Mouse (Mus musculus) midbrain, embryonic 15.5 days (tissue): ENCODE results near the gene Psmb7. TPM values are rescaled to one million over a fixed set of nuclear protein-coding genes. Genes with fewer than 3 reads are reported as not detected.

Experiments used
- ATAC-seq: fragments of 200-750 bp; cut with Nextera tagmentation; replicated peaks from 2 replicates; pipeline ENCODE4 v1.8.0; 2017; ENCODE audit warnings: moderate TSS enrichment
- H3K27ac ChIP-seq: fragments of 300-500 bp; sonication (generic); 2 replicates; pipeline ENCODE4 v1.5.1; 2015; ENCODE audit warnings: mild to moderate bottlenecking, inconsistent platforms
- H3K27me3 ChIP-seq: fragments of 300-500 bp; sonication (generic); replicated peaks from 2 replicates; pipeline ENCODE4 v1.6.1; 2015; ENCODE audit warnings: inconsistent platforms
- H3K36me3 ChIP-seq: fragments of 300-500 bp; sonication (generic); replicated peaks from 2 replicates; pipeline ENCODE4 v1.6.1; 2015; ENCODE audit warnings: inconsistent platforms
- H3K4me1 ChIP-seq: fragments of 300-500 bp; sonication (generic); 2 replicates; pipeline ENCODE4 v1.6.1; 2015; ENCODE audit warnings: inconsistent platforms
- H3K4me2 ChIP-seq: fragments of 300-500 bp; sonication (generic); 2 replicates; pipeline ENCODE4 v1.6.1; 2015; ENCODE audit warnings: inconsistent platforms, mild to moderate bottlenecking, moderate library complexity
- H3K4me3 ChIP-seq: fragments of 300-500 bp; sonication (generic); 2 replicates; pipeline ENCODE4 v1.5.1; 2015; ENCODE audit warnings: mild to moderate bottlenecking, inconsistent platforms
- H3K9ac ChIP-seq: fragments of 300-500 bp; sonication (generic); 2 replicates; pipeline ENCODE4 v1.6.1; 2015; ENCODE audit warnings: mild to moderate bottlenecking, inconsistent platforms
- H3K9me3 ChIP-seq: fragments of 300-500 bp; sonication (generic); 2 replicates; pipeline ENCODE4 v1.6.1; 2016; ENCODE audit warnings: inconsistent platforms
- WGBS: fragments of 180-500 bp; shearing (Covaris S2); methylation state at CpG from one replicate; pipeline ENCODE4 v1.1.7; 2015; ENCODE audit warnings: mixed read lengths; 5-methylcytosine and 5-hydroxymethylcytosine counted together
- polyA plus RNA-seq: library from polyadenylated mRNA; unstranded; fragments of >200 nt; fragmentation: Nextera tagmentation; extraction: Ambion mirVana; gene quantifications from 2 replicates; pipeline ENCODE4 v1.2.1, GENCODE M21; 2015

Psmb7 gene
- polyA plus RNA-seq, 1 experiment from 2014 or later = 260 TPM

- H3K27me3 ChIP-seq = no peaks in the 10 kb centered on the region
- 84% methylated on average over 2 of the region's 2 CpGs for WGBS
- H3K36me3 ChIP-seq = no peaks in the 10 kb centered on the region
- no peak overlapping the region for H3K4me3 ChIP-seq
- H3K9me3 ChIP-seq = no peaks in the 10 kb centered on the region
- no peak overlapping the region for H3K4me2 ChIP-seq
- no peak overlapping the region for H3K9ac ChIP-seq
- H3K27ac ChIP-seq = peak overlapping the region; percentile 58; the same call in 1 of the 2 replicates
- ATAC-seq = no peak
- H3K4me1 ChIP-seq = peaks cover 31% of the 10 kb centered on the region
Measured at GRCm38 (mm10) chr2:38610161-38610560, 33.7 kb downstream of the Psmb7 start.

DNA sequence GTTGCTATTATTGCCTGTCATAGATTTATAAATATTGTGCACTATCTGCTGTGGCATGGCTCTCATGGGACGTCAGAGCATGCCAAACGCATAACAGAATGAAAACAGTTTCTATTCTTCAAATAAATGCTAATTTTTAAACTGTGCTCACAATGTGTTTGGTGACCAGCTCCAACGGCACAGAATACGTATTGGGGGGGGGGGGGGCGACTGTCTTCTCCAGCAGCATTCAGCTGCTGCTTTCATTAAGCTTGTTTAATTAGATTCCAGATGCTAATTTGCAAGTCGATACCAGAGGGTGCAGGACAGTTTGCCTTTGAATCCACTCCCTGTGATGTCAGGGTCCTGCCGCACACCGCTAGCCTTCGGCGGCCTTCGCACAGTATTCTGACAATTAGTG is 34.6 kb downstream of the Psmb7 start:
- Histone ChIP-seq H3K4me1 (peaks cover 22% of the 10 kb centered on the region), H3K4me2 (no peak overlapping the region), H3K9ac (no peak overlapping the region), H3K27me3 (no peaks in the 10 kb centered on the region), H3K36me3 (no peaks in the 10 kb centered on the region), H3K27ac (peak overlapping the region; percentile 58), H3K9me3 (no peaks in the 10 kb centered on the region), H3K4me3 (no peak overlapping the region)
- peak; percentile 80 for ATAC-seq
- 26% methylated on average over 11 of the region's 11 CpGs for WGBS

DNA sequence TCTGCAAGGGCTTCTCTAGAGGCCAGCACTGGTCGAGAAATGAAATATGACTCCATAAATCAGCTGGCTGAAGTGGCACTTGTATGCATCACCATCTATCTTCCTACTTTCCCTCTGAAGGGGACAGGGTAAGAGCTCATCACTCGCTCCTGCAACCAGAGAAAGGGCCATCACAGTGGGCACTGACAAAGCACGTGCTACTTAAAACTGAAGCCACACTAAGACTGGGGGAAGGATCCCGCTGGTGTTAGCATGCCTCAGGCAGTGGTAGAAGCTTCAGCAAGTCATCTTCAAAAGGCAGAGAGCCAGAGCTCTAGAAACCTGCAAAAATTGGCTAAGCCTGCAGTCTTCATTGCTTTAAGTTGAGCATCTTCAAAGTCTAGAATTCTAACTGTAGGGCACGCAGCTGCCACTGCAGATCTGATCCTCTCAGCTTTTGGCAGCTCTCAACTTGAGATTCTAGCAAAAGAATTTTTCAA is 35.0 kb downstream of the Psmb7 start:
- H3K4me2 ChIP-seq = no peak overlapping the region
- no peaks in the 10 kb centered on the region for H3K9me3 ChIP-seq
- ATAC-seq = peak; percentile 68
- no peak overlapping the region for H3K4me3 ChIP-seq
- peak overlapping the region; percentile 58 for H3K27ac ChIP-seq
- H3K9ac ChIP-seq = no peak overlapping the region
- H3K27me3 ChIP-seq = no peaks in the 10 kb centered on the region
- H3K4me1 ChIP-seq = peaks cover 18% of the 10 kb centered on the region
- 47% methylated on average over 5 of the region's 5 CpGs for WGBS
- no peaks in the 10 kb centered on the region for H3K36me3 ChIP-seq

DNA sequence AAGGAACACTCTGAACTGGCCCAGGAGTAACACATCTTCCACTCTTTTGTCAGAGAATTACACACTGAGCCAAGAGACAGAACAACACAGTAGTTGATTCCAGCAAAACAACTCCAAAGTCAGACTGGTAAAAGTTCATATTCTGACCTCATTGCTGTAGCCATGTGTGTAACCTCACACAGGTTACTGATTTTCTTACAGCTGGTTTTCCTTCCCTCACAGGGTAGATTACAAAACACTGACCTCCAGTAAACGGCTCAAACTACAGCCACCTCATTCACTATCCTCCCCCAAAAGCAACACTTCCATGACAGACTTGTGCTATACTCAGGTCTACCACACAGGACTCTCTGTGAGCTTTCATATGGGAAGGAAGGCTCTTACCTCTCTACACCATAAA is 36.2 kb downstream of the Psmb7 start:
- H3K36me3 ChIP-seq = no peaks in the 10 kb centered on the region
- H3K4me3 ChIP-seq = no peak overlapping the region
- no peak overlapping the region for H3K4me2 ChIP-seq
- WGBS = 75% methylated on average over 1 of the region's 1 CpGs
- no peaks in the 10 kb centered on the region for H3K9me3 ChIP-seq
- peaks cover 16% of the 10 kb centered on the region for H3K4me1 ChIP-seq
- ATAC-seq = no peak
- H3K9ac ChIP-seq = no peak overlapping the region
- H3K27me3 ChIP-seq = no peaks in the 10 kb centered on the region
- H3K27ac ChIP-seq = no peak overlapping the region

DNA sequence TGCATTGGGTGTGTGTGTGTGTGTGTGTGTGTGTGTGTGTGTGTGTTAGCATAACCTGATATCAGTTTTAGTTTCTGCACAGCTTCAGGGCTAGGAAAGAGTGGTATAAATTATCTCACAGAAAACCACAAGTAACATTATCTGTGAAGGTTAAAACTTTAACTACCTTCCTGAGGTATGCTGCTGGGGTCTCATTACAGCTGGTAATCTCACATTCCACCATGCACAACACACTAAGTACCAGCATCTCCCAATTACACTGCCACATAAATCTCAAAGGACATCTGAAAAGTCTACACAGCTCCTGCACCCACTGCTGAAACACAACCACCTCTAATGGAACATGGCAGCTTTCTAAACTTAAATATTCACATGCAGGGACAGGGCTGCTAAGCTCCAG is 43.0 kb downstream of the Psmb7 start:
- H3K9me3 ChIP-seq = no peaks in the 10 kb centered on the region
- ATAC-seq = no peak
- H3K4me3 ChIP-seq = no peak overlapping the region
- H3K27me3 ChIP-seq = no peaks in the 10 kb centered on the region
- H3K4me2 ChIP-seq = no peak overlapping the region
- H3K27ac ChIP-seq = no peak overlapping the region
- H3K36me3 ChIP-seq = no peaks in the 10 kb centered on the region
- H3K4me1 ChIP-seq = peaks cover 2% of the 10 kb centered on the region; the same call in 1 of the 2 replicates
- H3K9ac ChIP-seq = no peak overlapping the region

DNA sequence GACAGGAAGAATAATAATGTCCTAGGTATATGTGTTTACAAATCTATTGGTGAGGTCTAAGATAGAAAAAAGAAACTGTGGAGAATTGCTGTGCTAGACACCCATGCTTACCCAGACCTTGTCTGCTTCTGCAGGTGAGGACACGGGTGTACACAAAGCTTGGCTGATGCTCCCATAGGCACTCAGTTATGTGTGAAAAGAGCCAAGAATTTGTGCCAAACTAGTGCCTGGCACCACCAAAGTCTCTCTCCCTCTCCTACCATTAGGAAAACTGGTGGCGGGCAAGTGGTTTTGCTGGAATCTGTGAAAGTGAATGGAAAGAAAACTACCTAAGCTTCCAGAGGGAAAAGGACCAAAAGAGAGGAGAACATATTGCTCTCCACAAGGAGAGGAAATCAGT is 45.5 kb downstream of the Psmb7 start:
- no peaks in the 10 kb centered on the region for H3K36me3 ChIP-seq
- H3K9ac ChIP-seq = no peak overlapping the region
- WGBS = 94% methylated on average over 2 of the region's 2 CpGs
- H3K4me1 ChIP-seq = peaks cover 17% of the 10 kb centered on the region
- H3K27ac ChIP-seq = no peak overlapping the region
- H3K27me3 ChIP-seq = no peaks in the 10 kb centered on the region
- no peaks in the 10 kb centered on the region for H3K9me3 ChIP-seq
- H3K4me3 ChIP-seq = no peak overlapping the region
- ATAC-seq = no peak
- H3K4me2 ChIP-seq = no peak overlapping the region

- H3K4me2 ChIP-seq = no peak overlapping the region
- ATAC-seq = no peak
- no peaks in the 10 kb centered on the region for H3K9me3 ChIP-seq
- no peak overlapping the region for H3K4me3 ChIP-seq
- no peak overlapping the region for H3K9ac ChIP-seq
- peaks cover 17% of the 10 kb centered on the region for H3K4me1 ChIP-seq
- H3K27me3 ChIP-seq = no peaks in the 10 kb centered on the region
- H3K27ac ChIP-seq = no peak overlapping the region
- H3K36me3 ChIP-seq = no peaks in the 10 kb centered on the region
- 97% methylated on average over 1 of the region's 1 CpGs for WGBS
Measured at GRCm38 (mm10) chr2:38597896-38598295, 46.0 kb downstream of the Psmb7 start.

GRCm38 (mm10) chr2:38594874-38595273 is 49.0 kb downstream of the Psmb7 start:
- H3K4me3 ChIP-seq = no peak overlapping the region
- no peak overlapping the region for H3K27ac ChIP-seq
- no peaks in the 10 kb centered on the region for H3K36me3 ChIP-seq
- peaks cover 27% of the 10 kb centered on the region for H3K4me1 ChIP-seq
- H3K4me2 ChIP-seq = no peak overlapping the region
- H3K9me3 ChIP-seq = no peaks in the 10 kb centered on the region
- WGBS = 52% methylated on average over 7 of the region's 7 CpGs
- no peaks in the 10 kb centered on the region for H3K27me3 ChIP-seq
- H3K9ac ChIP-seq = no peak overlapping the region
- no peak for ATAC-seq

DNA sequence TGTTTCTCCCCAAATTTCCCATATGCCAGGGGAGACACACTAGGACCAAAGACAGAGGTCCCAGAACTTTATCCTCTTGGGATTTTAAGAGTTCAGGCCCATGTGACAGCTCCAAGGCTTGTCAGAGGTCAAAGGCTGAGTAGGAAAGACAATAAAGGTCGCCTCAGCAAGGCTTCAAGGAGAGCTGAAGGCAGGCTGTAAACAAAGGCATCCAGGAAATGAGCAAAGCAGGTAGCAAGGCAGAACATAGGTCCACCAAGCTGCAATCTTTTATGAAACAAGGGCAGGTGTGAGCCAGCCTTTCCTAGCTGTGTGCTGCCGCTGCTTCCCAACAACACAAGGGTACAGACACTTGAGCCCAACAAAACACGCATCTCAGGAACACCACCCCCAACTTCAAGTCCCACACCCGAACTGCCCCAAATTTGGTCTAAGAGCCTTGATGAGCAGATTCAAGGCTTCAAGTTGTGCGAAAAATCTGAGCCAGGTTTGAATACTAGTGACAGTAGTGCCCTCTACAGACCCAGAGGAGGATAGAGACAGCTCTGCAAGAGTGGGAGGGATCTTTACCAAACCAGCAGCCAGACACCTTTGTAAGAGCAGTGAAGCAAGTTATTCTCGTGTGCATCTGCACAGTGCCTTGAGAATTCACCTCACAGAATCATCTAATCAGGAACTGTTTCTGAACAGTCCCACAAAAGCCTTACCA is 52.0 kb downstream of the Psmb7 start:
- no peaks in the 10 kb centered on the region for H3K9me3 ChIP-seq
- no peak overlapping the region for H3K4me2 ChIP-seq
- H3K4me3 ChIP-seq = no peak overlapping the region
- peak overlapping the region; percentile 21 for H3K27ac ChIP-seq
- H3K4me1 ChIP-seq = peaks cover 27% of the 10 kb centered on the region
- 0 out of 2 replicates have a peak, but pooled peaks cover 5% of the 10 kb centered on the region for H3K36me3 ChIP-seq
- WGBS = 48% methylated on average over 6 of the region's 6 CpGs
- H3K27me3 ChIP-seq = no peaks in the 10 kb centered on the region
- peak; percentile 85 for ATAC-seq
- H3K9ac ChIP-seq = no peak overlapping the region; the same call in 1 of the 2 replicates

- WGBS = 65% methylated on average over 6 of the region's 6 CpGs
- Histone ChIP-seq H3K4me1 (peaks cover 34% of the 10 kb centered on the region), H3K9ac (no peak overlapping the region), H3K4me2 (no peak overlapping the region), H3K9me3 (no peaks in the 10 kb centered on the region), H3K27me3 (no peaks in the 10 kb centered on the region), H3K27ac (no peak overlapping the region), H3K4me3 (no peak overlapping the region), H3K36me3 (0 out of 2 replicates have a peak, but pooled peaks cover 5% of the 10 kb centered on the region)
- ATAC-seq = no peak
Measured at GRCm38 (mm10) chr2:38586733-38587132, 57.2 kb downstream of the Psmb7 start.

DNA sequence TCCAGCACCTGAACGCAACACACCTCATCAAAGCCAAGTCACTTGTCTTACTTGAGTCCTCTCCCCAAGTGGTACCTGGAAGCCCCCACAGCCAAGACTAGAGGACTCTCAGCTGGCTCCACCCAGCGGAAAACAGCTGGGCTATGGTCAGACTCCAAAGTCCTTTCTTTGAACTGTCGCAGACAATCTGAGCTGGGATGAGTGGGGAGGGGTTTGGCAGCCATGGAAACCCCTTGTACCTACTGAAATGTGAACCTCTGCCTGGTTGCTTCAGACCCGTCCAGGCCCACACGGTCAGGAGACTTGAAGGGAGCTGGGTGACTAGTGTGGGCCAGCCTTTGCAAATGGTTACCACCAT is 58.5 kb downstream of the Psmb7 start:
- H3K27me3 ChIP-seq = no peaks in the 10 kb centered on the region
- 11% methylated on average over 5 of the region's 5 CpGs for WGBS
- H3K27ac ChIP-seq = peak overlapping the region; percentile 81
- no peak overlapping the region for H3K4me3 ChIP-seq
- ATAC-seq = peak; percentile 22; the same call in 1 of the 2 replicates
- no peak overlapping the region for H3K9ac ChIP-seq
- H3K36me3 ChIP-seq = 0 out of 2 replicates have a peak, but pooled peaks cover 5% of the 10 kb centered on the region
- peaks cover 32% of the 10 kb centered on the region for H3K4me1 ChIP-seq
- no peaks in the 10 kb centered on the region for H3K9me3 ChIP-seq
- H3K4me2 ChIP-seq = no peak overlapping the region

GRCm38 (mm10) chr2:38584514-38585378 is 59.1 kb downstream of the Psmb7 start:
- H3K27me3 ChIP-seq = no peaks in the 10 kb centered on the region
- peaks cover 38% of the 10 kb centered on the region for H3K4me1 ChIP-seq
- 0 out of 2 replicates have a peak, but pooled peaks cover 5% of the 10 kb centered on the region for H3K36me3 ChIP-seq
- H3K27ac ChIP-seq = peak overlapping the region; percentile 81
- H3K9ac ChIP-seq = no peak overlapping the region; the same call in 1 of the 2 replicates
- peak; percentile 77 for ATAC-seq
- H3K4me3 ChIP-seq = no peak overlapping the region
- H3K9me3 ChIP-seq = no peaks in the 10 kb centered on the region
- no peak overlapping the region for H3K4me2 ChIP-seq
- WGBS = 7% methylated on average over 13 of the region's 13 CpGs
